ENCODE assay signal across 16 mouse cellular contexts in genomic region chr5:138683821-138684220, GRCm38 (mm10).
"Had no signal": no experiment of that assay in that cellular context is flagged by ENCODE, and none has a peak within 500 bp of the region (broad histone marks: within the 10 kb centered on the region; RNA-seq: fewer than 3 reads in every experiment).

No protein-coding gene starts in this region.

- H3K4me2 ChIP-seq: lung, embryonic 14.5 days; midbrain, embryonic 12.5 days; neural tube, embryonic 13.5 days; neural tube, embryonic 15.5 days had no signal

- H3K27ac ChIP-seq: liver, embryonic 13.5 days; midbrain, embryonic 10.5 days; midbrain, embryonic 12.5 days; neural tube, embryonic 13.5 days; neural tube, embryonic 15.5 days had no signal

- H3K4me1 ChIP-seq: liver, embryonic 13.5 days; liver, embryonic 15.5 days; midbrain, embryonic 10.5 days; midbrain, embryonic 12.5 days; neural tube, embryonic 13.5 days; neural tube, embryonic 15.5 days had no signal

- H3K36me3 ChIP-seq: liver, embryonic 13.5 days; liver, embryonic 15.5 days; midbrain, embryonic 10.5 days; midbrain, embryonic 12.5 days; neural tube, embryonic 13.5 days; neural tube, embryonic 15.5 days had no signal

- ATAC-seq: midbrain, embryonic 16.5 days had no signal

- H3K9me3 ChIP-seq: liver, embryonic 13.5 days; liver, embryonic 15.5 days; midbrain, embryonic 10.5 days; midbrain, embryonic 12.5 days; neural tube, embryonic 13.5 days; neural tube, embryonic 15.5 days had no signal

- DNase-seq: liver, embryonic 13.5 days; lung, embryonic 14.5 days; lung, postnatal 14 days; lung, postnatal 36 days; midbrain, embryonic 14.5 days; right cerebral cortex, postnatal 14 days; thymus, adult 18-20 months; thymus, postnatal 14 days; thymus, postnatal 36 days had no signal

- H3K4me3 ChIP-seq: liver, embryonic 13.5 days; liver, embryonic 15.5 days; midbrain, embryonic 10.5 days; midbrain, embryonic 12.5 days; myocyte; neural tube, embryonic 13.5 days; neural tube, embryonic 15.5 days had no signal

- H3K27me3 ChIP-seq: liver, embryonic 13.5 days; liver, embryonic 15.5 days; midbrain, embryonic 12.5 days; neural tube, embryonic 13.5 days; neural tube, embryonic 15.5 days had no signal

- H3K9ac ChIP-seq: liver, embryonic 13.5 days; liver, embryonic 15.5 days; lung, embryonic 14.5 days; midbrain, embryonic 12.5 days; neural tube, embryonic 13.5 days; neural tube, embryonic 15.5 days had no signal
